Mouse (Mus musculus): ENCODE results near the gene Btbd19. TPM values are rescaled to one million over a fixed set of nuclear protein-coding genes. Genes with fewer than 3 reads are reported as not detected.

The Btbd19 gene
- total and polyA plus RNA-seq, 3 experiments, result 2.9 to 6.6 (median 3.2) TPM

- WGBS, result 74% methylated on average over 24 of the region's 24 CpGs
- no peak overlapping the region for H3K9ac ChIP-seq (ENCODE audit: low read depth, low read length)
- peaks cover 7% of the 10 kb centered on the region for H3K36me3 ChIP-seq (ENCODE audit: control insufficient read depth, insufficient read depth, low read length)
- no peaks in the 10 kb centered on the region for H3K27me3 ChIP-seq (ENCODE audit: control insufficient read depth, insufficient read depth, low read length)
- no peaks in the 10 kb centered on the region for H3K79me2 ChIP-seq (replicated peaks; ENCODE audit: control insufficient read depth, insufficient read depth, low read length)
- no peak for TF ChIP-seq POLR2A (IDR thresholded peaks at IDR 0.05; ENCODE audit: insufficient read depth, low read depth, low read length)
- intact Hi-C loops (cut with DNase I), result no loop called here
- no peak overlapping the region for H3K27ac ChIP-seq
- DNase-seq, result no peak
- H3K4me1 ChIP-seq (ENCODE audit: control insufficient read depth, insufficient read depth, low read length), result no peaks in the 10 kb centered on the region
- H3K4me3 ChIP-seq, result no peak overlapping the region
Measured at GRCm38 (mm10) chr4:117148815-117149214, 23.3 kb upstream of the Btbd19 start.

- Histone ChIP-seq H3K4me1 (ENCODE audit: control insufficient read depth, insufficient read depth, low read length) (no peaks in the 10 kb centered on the region), H3K27me3 (ENCODE audit: control insufficient read depth, insufficient read depth, low read length) (no peaks in the 10 kb centered on the region), H3K36me3 (ENCODE audit: control insufficient read depth, insufficient read depth, low read length) (peaks cover 3% of the 10 kb centered on the region), H3K79me2 (replicated peaks; ENCODE audit: control insufficient read depth, insufficient read depth, low read length) (no peaks in the 10 kb centered on the region), H3K27ac (no peak overlapping the region), H3K9ac (ENCODE audit: low read depth, low read length) (no peak overlapping the region), H3K4me3 (no peak overlapping the region)
- WGBS, result 75% methylated on average over 18 of the region's 18 CpGs
- TF ChIP-seq EP300 (IDR thresholded peaks at IDR 0.05; ENCODE audit: insufficient read depth, low read depth, low read length), result no peak
- no peak for TF ChIP-seq POLR2A (IDR thresholded peaks at IDR 0.05; ENCODE audit: insufficient read depth, low read depth, low read length)
- TF ChIP-seq CTCF (IDR thresholded peaks at IDR 0.05), result no peak
- DNase-seq, result no peak
- intact Hi-C loops (cut with DNase I), result no loop called here
Measured at GRCm38 (mm10) chr4:117148047-117148713, 22.7 kb upstream of the Btbd19 start.

- DNase-seq, result peak; percentile 79 to 82
- intact Hi-C loops (cut with DNase I), result no loop called here
- Histone ChIP-seq H3K4me3 (no peak overlapping the region), H3K9ac (ENCODE audit: low read depth, low read length) (no peak overlapping the region), H3K27ac (no peak overlapping the region), H3K36me3 (ENCODE audit: control insufficient read depth, insufficient read depth, low read length) (no peaks in the 10 kb centered on the region), H3K27me3 (ENCODE audit: control insufficient read depth, insufficient read depth, low read length) (no peaks in the 10 kb centered on the region), H3K79me2 (replicated peaks; ENCODE audit: control insufficient read depth, insufficient read depth, low read length) (no peaks in the 10 kb centered on the region), H3K4me1 (ENCODE audit: control insufficient read depth, insufficient read depth, low read length) (no peaks in the 10 kb centered on the region)
- TF ChIP-seq EP300 (IDR thresholded peaks at IDR 0.05; ENCODE audit: insufficient read depth, low read depth, low read length), result no peak
- peak; percentile 94 for TF ChIP-seq CTCF (IDR thresholded peaks at IDR 0.05)
- 34% methylated on average over 15 of the region's 15 CpGs for WGBS
Measured at GRCm38 (mm10) chr4:117146176-117146575, 20.7 kb upstream of the Btbd19 start.

- H3K36me3 ChIP-seq (ENCODE audit: control insufficient read depth, insufficient read depth, low read length), result no peaks in the 10 kb centered on the region
- H3K9ac ChIP-seq (ENCODE audit: low read depth, low read length), result no peak overlapping the region
- no peak overlapping the region for H3K27ac ChIP-seq
- no peaks in the 10 kb centered on the region for H3K27me3 ChIP-seq (ENCODE audit: control insufficient read depth, insufficient read depth, low read length)
- TF ChIP-seq EP300 (IDR thresholded peaks at IDR 0.05; ENCODE audit: insufficient read depth, low read depth, low read length), result no peak
- TF ChIP-seq POLR2A (IDR thresholded peaks at IDR 0.05; ENCODE audit: insufficient read depth, low read depth, low read length), result no peak
- TF ChIP-seq CTCF (IDR thresholded peaks at IDR 0.05), result no peak
- H3K79me2 ChIP-seq (replicated peaks; ENCODE audit: control insufficient read depth, insufficient read depth, low read length), result no peaks in the 10 kb centered on the region
- intact Hi-C loops (cut with DNase I), result no loop called here
- no peak overlapping the region for H3K4me3 ChIP-seq
- H3K4me1 ChIP-seq (ENCODE audit: control insufficient read depth, insufficient read depth, low read length), result no peaks in the 10 kb centered on the region
- 92% methylated on average over 13 of the region's 13 CpGs for WGBS
- DNase-seq, result no peak
Measured at GRCm38 (mm10) chr4:117145248-117145647, 19.7 kb upstream of the Btbd19 start.

GRCm38 (mm10) chr4:117143023-117143422, 17.5 kb upstream of the Btbd19 start:
- no peak overlapping the region for H3K27ac ChIP-seq
- no peak for DNase-seq
- no peak for TF ChIP-seq EP300 (IDR thresholded peaks at IDR 0.05; ENCODE audit: insufficient read depth, low read depth, low read length)
- TF ChIP-seq CTCF (IDR thresholded peaks at IDR 0.05), result no peak
- TF ChIP-seq POLR2A (IDR thresholded peaks at IDR 0.05; ENCODE audit: insufficient read depth, low read depth, low read length), result no peak
- H3K79me2 ChIP-seq (replicated peaks; ENCODE audit: control insufficient read depth, insufficient read depth, low read length), result no peaks in the 10 kb centered on the region
- 47% methylated on average over 7 of the region's 7 CpGs for WGBS
- no peaks in the 10 kb centered on the region for H3K27me3 ChIP-seq (ENCODE audit: control insufficient read depth, insufficient read depth, low read length)
- no peak overlapping the region for H3K4me3 ChIP-seq
- H3K4me1 ChIP-seq (ENCODE audit: control insufficient read depth, insufficient read depth, low read length), result no peaks in the 10 kb centered on the region; the same call in 1 of the 2 replicates
- no peaks in the 10 kb centered on the region for H3K36me3 ChIP-seq (ENCODE audit: control insufficient read depth, insufficient read depth, low read length)
- intact Hi-C loops (cut with DNase I), result loop anchor here (5.0 kb wide), 1 partner anchor 316 kb away; no protein-coding TSS in a partner anchor
- no peak overlapping the region for H3K9ac ChIP-seq (ENCODE audit: low read depth, low read length)

- Histone ChIP-seq H3K27ac (no peak overlapping the region), H3K9ac (ENCODE audit: low read depth, low read length) (no peak overlapping the region), H3K4me3 (no peak overlapping the region), H3K4me1 (ENCODE audit: control insufficient read depth, insufficient read depth, low read length) (no peaks in the 10 kb centered on the region; the same call in 1 of the 2 replicates), H3K36me3 (ENCODE audit: control insufficient read depth, insufficient read depth, low read length) (no peaks in the 10 kb centered on the region), H3K79me2 (replicated peaks; ENCODE audit: control insufficient read depth, insufficient read depth, low read length) (no peaks in the 10 kb centered on the region), H3K27me3 (ENCODE audit: control insufficient read depth, insufficient read depth, low read length) (no peaks in the 10 kb centered on the region)
- no peak for DNase-seq
- WGBS, result 40% methylated on average over 4 of the region's 4 CpGs
- intact Hi-C loops (cut with DNase I), result loop anchor here (2.0 to 5.0 kb wide), 2 partner anchors 138 to 313 kb away; no protein-coding TSS in a partner anchor
- TF ChIP-seq EP300 (IDR thresholded peaks at IDR 0.05; ENCODE audit: insufficient read depth, low read depth, low read length) (no peak), CTCF (IDR thresholded peaks at IDR 0.05) (peak; percentile 71)
Measured at GRCm38 (mm10) chr4:117140613-117141012, 15.1 kb upstream of the Btbd19 start.

Data from heart, adult 2 months (tissue).